Mouse (Mus musculus) G1E (cell line): ENCODE results near the gene Pitx3. TPM values are rescaled to one million over a fixed set of nuclear protein-coding genes. Genes with fewer than 3 reads are reported as not detected.

Experiments
- ATAC-seq: 2 replicates; pipeline ENCODE4 v1.8.0; 2016; ENCODE audit warnings: mild to moderate bottlenecking; ENCODE audit not compliant: insufficient number of reproducible peaks, poor library complexity, low FRiP score, severe bottlenecking; ENCODE audit errors: extremely low read depth
- DNase-seq: peaks from one replicate; pipeline ENCODE4 v3.0.0; 2012; ENCODE audit warnings: low spot score
- H3K27me3 ChIP-seq: 2 replicates; pipeline ENCODE4 v1.6.1; 2012; ENCODE audit warnings: mild to moderate bottlenecking, low read length, inconsistent platforms; ENCODE audit not compliant: insufficient read depth
- H3K36me3 ChIP-seq: replicated peaks from 2 replicates; pipeline ENCODE3; 2012; ENCODE audit warnings: mild to moderate bottlenecking, inconsistent platforms
- H3K4me1 ChIP-seq: 2 replicates; pipeline ENCODE4 v1.6.1; 2012; ENCODE audit warnings: low read depth, low read length, inconsistent platforms, mixed read lengths; ENCODE audit not compliant: insufficient read depth
- H3K4me3 ChIP-seq: 2 replicates; pipeline ENCODE4 v1.5.1; 2012; ENCODE audit warnings: low read depth, mild to moderate bottlenecking, inconsistent platforms, low read length, moderate library complexity, mixed read lengths
- H3K9me3 ChIP-seq: replicated peaks from 2 replicates; pipeline ENCODE4 v1.6.1; 2012; ENCODE audit warnings: inconsistent platforms
- CTCF ChIP-seq: IDR thresholded peaks from 2 replicates; pipeline ENCODE4 v1.5.1; 2012; ENCODE audit warnings: low read depth, low read length, inconsistent platforms, mixed read lengths
- GATA1 ChIP-seq: IDR thresholded peaks from 2 replicates; pipeline ENCODE4 v1.6.1; 2012; ENCODE audit warnings: borderline replicate concordance, low read length, inconsistent platforms, mixed read lengths
- GATA2 ChIP-seq: IDR thresholded peaks from 2 replicates; pipeline ENCODE4 v1.6.1; 2012; ENCODE audit warnings: low read depth, low read length, inconsistent platforms, borderline replicate concordance
- POLR2AphosphoS5 ChIP-seq: IDR thresholded peaks from 2 replicates; pipeline ENCODE4 v1.6.1; 2012; ENCODE audit warnings: low read depth, low read length, inconsistent platforms; ENCODE audit not compliant: insufficient replicate concordance
- TAL1 ChIP-seq: conservative IDR thresholded peaks from 2 replicates; pipeline ENCODE4 v1.6.1; 2012; ENCODE audit warnings: low read depth, low read length, inconsistent platforms, mixed read lengths
- polyA plus RNA-seq: library from polyadenylated mRNA; stranded (reverse); fragments of >175 nt; gene quantifications from 2 replicates; pipeline ENCODE4 v1.2.3, GENCODE M21; 2012
- total RNA-seq, 2 experiments: library from RNA; stranded (forward) in 1 of 2; stranded (reverse) in 1 of 2; fragments of 200-1000 nt in 1 of 2; fragments of >200 nt in 1 of 2; fragmentation: Nextera tagmentation in 1 of 2; gene quantifications; 2 replicates each; pipeline ENCODE4 v1.2.3; 2014 to 2017

Pitx3 gene
- total RNA-seq (2014; fragmentation: Nextera tagmentation) (not detected in 2 replicates), total RNA-seq (2017) (not detected in 2 replicates), polyA plus RNA-seq (not detected in 2 replicates)

- DNase-seq, result no peak
These were observed at the start of gene Pitx3 for GRCm38 (mm10) chr19:46147511-46148371. Gene Pitx3, minus strand, starts transcription at chr19:46148326.

GRCm38 (mm10) chr19:46187203-46187602 lies 39.1 kb upstream of the Pitx3 start:
- Histone ChIP-seq H3K36me3 (peaks cover 19% of the 10 kb centered on the region), H3K4me3 (no peak overlapping the region), H3K4me1 (no peaks in the 10 kb centered on the region), H3K27me3 (no peaks in the 10 kb centered on the region), H3K9me3 (no peaks in the 10 kb centered on the region)
- TF ChIP-seq GATA1 (no peak), POLR2AphosphoS5 (no peak), GATA2 (no peak), CTCF (no peak), TAL1 (no peak)
- ATAC-seq (no peak), DNase-seq (no peak)

More at GRCm38 (mm10) chr19:46147511-46148371, at the start of gene Pitx3:
- H3K36me3 ChIP-seq, result no peaks in the 10 kb centered on the region
- peaks cover 28% of the 10 kb centered on the region for H3K4me1 ChIP-seq
- H3K9me3 ChIP-seq, result no peaks in the 10 kb centered on the region
- no peak for ATAC-seq
- TF ChIP-seq CTCF (no peak), TAL1 (no peak), POLR2AphosphoS5 (no peak), GATA2 (no peak), GATA1 (no peak)
- H3K27me3 ChIP-seq, result peaks cover 68% of the 10 kb centered on the region
- H3K4me3 ChIP-seq, result peak within 1 kb of the TSS; percentile 71

GRCm38 (mm10) chr19:46186611-46187010 lies 38.5 kb upstream of the Pitx3 start:
- ATAC-seq (no peak), DNase-seq (no peak)
- Histone ChIP-seq H3K27me3 (no peaks in the 10 kb centered on the region), H3K36me3 (peaks cover 18% of the 10 kb centered on the region), H3K9me3 (no peaks in the 10 kb centered on the region), H3K4me1 (no peaks in the 10 kb centered on the region), H3K4me3 (no peak overlapping the region)
- TF ChIP-seq POLR2AphosphoS5, result no peak
- TF ChIP-seq CTCF, result no peak
- no peak for TF ChIP-seq GATA1
- TF ChIP-seq GATA2, result no peak
- TF ChIP-seq TAL1, result no peak

- ATAC-seq, result no peak
- TF ChIP-seq POLR2AphosphoS5 (no peak), GATA2 (no peak)
- Histone ChIP-seq H3K4me3 (no peak overlapping the region), H3K27me3 (no peaks in the 10 kb centered on the region), H3K9me3 (no peaks in the 10 kb centered on the region), H3K36me3 (peaks cover 29% of the 10 kb centered on the region), H3K4me1 (peaks cover 3% of the 10 kb centered on the region; the same call in 1 of the 2 replicates)
- no peak for DNase-seq
These were observed 34.1 kb upstream of the Pitx3 start for GRCm38 (mm10) chr19:46182241-46182640.

- ATAC-seq (no peak), DNase-seq (no peak)
- Histone ChIP-seq H3K4me3 (no peak overlapping the region), H3K9me3 (no peaks in the 10 kb centered on the region), H3K36me3 (peaks cover 35% of the 10 kb centered on the region), H3K4me1 (peaks cover 3% of the 10 kb centered on the region; the same call in 1 of the 2 replicates), H3K27me3 (no peaks in the 10 kb centered on the region)
- TF ChIP-seq TAL1 (no peak), CTCF (no peak), GATA2 (no peak)
These were observed 32.1 kb upstream of the Pitx3 start for GRCm38 (mm10) chr19:46180274-46180673.

- Histone ChIP-seq H3K4me1 (peaks cover 3% of the 10 kb centered on the region; the same call in 1 of the 2 replicates), H3K4me3 (no peak overlapping the region), H3K27me3 (no peaks in the 10 kb centered on the region), H3K9me3 (no peaks in the 10 kb centered on the region), H3K36me3 (peaks cover 44% of the 10 kb centered on the region)
- ATAC-seq (no peak), DNase-seq (no peak)
- no peak for TF ChIP-seq CTCF
- no peak for TF ChIP-seq GATA2
- no peak for TF ChIP-seq GATA1
- TF ChIP-seq TAL1, result no peak
- no peak for TF ChIP-seq POLR2AphosphoS5
These were observed 28.9 kb upstream of the Pitx3 start for GRCm38 (mm10) chr19:46177046-46177445.
